Mouse (Mus musculus) layer of hippocampus, adult 8-10 months (tissue): ENCODE results near the gene Siglech. TPM values are rescaled to one million over a fixed set of nuclear protein-coding genes. Genes with fewer than 3 reads are reported as not detected.
"Not testable (repeated sequence)": the region's sequence is repeated elsewhere in the genome, so short reads cannot be mapped to it uniquely, and the experiment has no call there.

ENCODE experiments used
- DNase-seq, 2 experiments: peaks; one replicate each; pipeline ENCODE4 v3.0.0; 2022; ENCODE audit warnings: low spot score in 2 of 2
- total RNA-seq, 4 experiments: library from RNA; stranded (reverse); gene quantifications; 2 replicates each; pipeline ENCODE4 v1.2.4; 2022

The Siglech gene
- 10 to 100 TPM; 10.7 to 66.2 (median 32.2) TPM for total RNA-seq

DNA sequence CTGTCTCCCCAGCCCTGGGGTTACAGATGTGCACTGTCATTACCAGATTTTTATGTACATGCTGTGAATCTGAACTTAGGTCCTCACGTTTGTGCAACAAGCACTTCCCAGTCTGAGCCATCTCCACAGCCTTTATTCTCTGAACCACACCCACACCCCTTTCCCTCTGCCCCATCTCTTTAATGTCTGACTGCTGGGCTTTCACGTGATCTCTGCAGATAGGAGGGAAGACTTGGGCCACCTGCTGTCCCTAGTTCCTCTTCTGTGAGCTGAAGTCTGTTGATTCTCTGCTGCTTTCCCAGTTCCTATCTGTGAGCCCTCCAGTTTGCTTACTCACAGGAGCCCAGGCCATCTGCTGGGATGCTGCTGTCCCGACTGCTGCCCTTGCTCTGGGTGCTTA is at the start of gene Siglech:
Siglech (plus strand) TSS at position 253 of the 400 bp plus-strand sequence.
- no peak for DNase-seq

DNA sequence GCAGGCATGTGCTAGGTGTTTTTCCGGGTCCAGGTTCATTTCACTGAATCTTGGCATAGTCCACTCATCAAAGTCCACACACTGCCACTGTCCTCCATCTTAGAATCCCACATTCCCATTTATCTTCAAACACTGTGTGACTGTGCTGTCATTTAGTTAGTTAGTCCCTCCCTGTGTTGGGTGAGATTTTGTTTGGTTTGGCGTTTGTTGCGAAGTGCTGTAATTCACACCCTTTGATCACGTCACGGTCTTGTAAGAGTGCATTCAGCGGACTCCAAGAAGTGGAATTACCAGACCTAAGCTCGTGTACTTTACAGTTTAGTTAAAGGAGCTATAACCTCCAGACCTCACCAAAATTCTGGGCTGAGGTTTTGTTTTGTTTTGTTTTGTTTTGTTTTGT is 45.3 kb upstream of the Siglech start:
- no peak for DNase-seq

DNA sequence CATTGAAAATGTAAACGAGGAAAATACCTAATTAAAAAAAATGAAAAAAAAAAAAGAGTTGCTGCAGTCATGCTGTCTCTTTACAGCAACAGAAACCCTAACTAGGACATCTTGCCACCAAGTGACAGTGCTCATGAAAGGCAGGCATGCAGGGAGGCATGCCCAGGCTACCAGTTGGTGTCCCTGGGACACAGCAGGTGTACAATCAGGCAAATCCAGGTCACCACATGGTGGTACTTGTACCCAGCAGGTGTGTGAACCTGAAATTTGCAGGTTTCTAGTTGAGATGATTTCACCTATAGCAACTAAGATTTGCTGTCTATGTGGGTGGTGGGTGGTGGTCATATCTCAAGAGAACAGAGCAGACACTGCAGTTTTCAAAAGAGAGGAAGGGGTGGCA is 39.1 kb upstream of the Siglech start:
- DNase-seq: no peak

- no peak for DNase-seq
These were observed 33.5 kb upstream of the Siglech start for GRCm38 (mm10) chr7:55734483-55734882.

DNA sequence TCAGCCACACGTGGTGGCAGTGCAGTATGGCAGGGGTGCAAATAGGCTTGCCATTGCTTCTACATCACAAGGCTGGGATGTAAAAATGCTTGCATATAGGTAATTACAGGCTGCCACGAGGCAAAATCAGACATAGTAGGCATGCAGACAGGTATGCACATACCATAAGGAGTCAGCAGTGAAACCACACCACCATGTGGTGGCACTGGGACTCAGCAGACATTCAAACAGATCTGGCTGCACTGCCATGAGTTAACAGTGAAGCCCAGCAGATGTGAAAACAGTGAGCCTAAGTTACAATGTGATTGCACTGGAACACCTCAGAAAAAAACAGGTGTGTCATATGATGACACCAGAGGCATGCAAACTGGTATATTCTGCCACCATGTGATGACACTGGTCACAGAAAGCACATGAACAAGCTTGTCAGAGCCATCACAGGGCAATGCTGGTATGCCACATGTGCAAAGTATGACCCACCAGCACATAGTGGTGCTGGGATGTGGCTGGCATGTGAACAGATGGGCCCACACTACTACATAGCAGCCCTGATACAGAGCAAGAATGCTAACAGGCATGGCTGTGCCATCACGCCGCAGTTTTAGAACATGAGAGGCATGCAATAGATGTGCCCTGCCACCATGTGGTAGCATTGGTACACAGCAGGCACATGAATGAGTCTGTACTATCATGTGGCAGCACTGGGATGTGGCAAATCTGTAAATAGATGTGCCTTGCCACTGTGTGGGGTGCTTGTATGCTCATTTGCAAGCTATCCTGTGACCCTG is 30.7 kb upstream of the Siglech start:
- DNase-seq: peak; percentile 65 to 78

- DNase-seq: no peak
These were observed 24.2 kb upstream of the Siglech start for GRCm38 (mm10) chr7:55743614-55744267.

DNA sequence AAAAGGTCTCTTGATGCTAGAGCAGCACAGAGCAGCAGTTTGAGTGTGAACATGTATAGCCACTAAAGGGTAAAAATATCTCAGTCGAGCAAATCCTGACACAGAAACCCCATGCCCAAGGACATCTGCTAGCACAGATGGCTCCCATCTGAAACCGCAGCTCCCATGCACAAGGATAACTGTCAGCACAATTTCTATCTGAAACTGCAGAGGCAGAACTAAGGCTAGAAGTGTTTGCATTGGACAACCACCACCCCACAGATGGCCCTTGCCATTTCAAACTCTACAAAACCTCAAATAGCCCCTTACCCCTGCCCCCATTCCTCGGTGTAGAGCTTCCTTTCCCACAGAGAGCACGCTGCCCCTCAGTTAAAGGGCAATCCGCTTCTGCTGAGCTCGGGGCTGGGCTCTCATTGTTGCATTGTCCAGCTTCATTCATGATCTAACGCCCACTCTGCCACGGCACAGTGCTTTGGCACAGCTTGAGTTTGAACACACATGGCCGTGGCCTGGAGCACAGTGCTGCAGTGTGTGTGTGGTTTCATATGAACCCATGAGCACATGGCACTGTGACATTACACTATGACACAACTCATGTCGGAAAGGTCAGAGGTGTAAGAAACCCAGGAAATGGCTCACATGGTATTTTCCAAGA is 23.3 kb upstream of the Siglech start:
- DNase-seq: peak; percentile 81 to 83

DNA sequence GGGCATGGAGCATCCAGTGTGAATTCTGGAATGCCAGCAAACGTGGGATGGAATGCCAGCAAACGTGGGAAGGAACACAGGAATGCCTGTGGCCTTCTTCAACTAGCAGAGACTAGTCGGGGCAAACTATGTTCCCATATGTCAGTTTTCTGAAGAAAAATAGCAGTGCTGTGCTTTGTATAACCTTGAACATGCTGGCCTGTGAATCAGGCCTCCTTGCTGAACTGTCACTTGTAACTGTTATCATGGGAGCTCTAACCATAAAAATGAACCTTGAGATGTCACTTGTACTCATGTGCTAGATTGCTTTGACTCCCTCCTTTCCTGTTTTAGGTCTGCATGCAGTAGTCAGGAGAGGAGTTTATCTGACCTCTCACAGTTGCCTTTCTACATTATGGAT is 17.1 kb upstream of the Siglech start:
- no peak for DNase-seq

- DNase-seq: no peak
These were observed 8.6 kb upstream of the Siglech start for GRCm38 (mm10) chr7:55759346-55759745.

GRCm38 (mm10) chr7:55780011-55780410 is 12.0 kb downstream of the Siglech start:
- DNase-seq: no peak

DNA sequence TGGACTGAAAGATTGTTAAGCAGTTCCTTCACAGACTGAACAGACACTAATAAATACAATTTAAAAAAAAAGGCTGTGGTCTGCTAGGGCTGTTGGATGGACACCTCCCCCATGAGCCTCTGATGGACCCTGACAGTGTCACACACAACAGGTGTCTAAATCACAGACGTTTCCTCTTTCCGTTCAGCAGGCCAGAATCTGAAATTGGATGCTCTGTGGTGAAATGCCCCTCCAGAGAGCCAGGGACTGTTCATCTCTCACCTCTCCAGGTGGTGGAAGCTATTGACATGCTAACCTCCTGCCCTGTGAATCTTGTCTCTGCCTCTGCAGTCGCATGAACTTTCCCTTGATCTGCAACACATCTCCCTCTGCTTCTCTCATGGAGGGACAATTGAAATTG is 14.5 kb downstream of the Siglech start:
- no peak for DNase-seq

GRCm38 (mm10) chr7:55784580-55784979 is 16.6 kb downstream of the Siglech start:
- no peak for DNase-seq

- not testable (repeated sequence) for DNase-seq
These were observed 22.6 kb downstream of the Siglech start for GRCm38 (mm10) chr7:55790586-55790985.

- DNase-seq: peak; percentile 28 to 37
These were observed 24.3 kb downstream of the Siglech start for GRCm38 (mm10) chr7:55792280-55792679.

GRCm38 (mm10) chr7:55793236-55793951 is 25.4 kb downstream of the Siglech start:
- no peak for DNase-seq

GRCm38 (mm10) chr7:55793952-55794603 is 26.1 kb downstream of the Siglech start, which contains the start of gene Tubgcp5:
Gene Tubgcp5, plus strand, starts transcription at chr7:55794154.
- DNase-seq: peak; percentile 97 to 98

GRCm38 (mm10) chr7:55799981-55800380 is 32.0 kb downstream of the Siglech start:
- DNase-seq: no peak

DNA sequence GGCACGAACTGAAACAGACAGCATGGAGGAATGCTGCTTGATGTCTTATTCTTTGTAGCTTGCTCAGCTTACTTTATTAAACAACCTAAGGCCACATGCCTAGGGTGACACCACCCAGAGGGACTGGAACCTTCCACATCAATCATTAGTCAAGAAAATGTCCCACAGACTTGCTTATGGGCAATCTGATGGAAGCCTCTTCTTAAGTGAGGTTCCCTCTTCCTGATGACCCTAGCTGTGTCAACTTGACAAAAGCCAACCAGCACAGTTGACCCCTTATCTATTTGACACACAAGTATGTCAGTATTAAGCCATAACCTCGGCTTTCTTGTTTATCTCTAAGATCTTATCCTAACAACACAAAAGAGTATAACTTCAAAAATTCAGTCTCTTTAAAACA is 42.0 kb downstream of the Siglech start:
- DNase-seq: no peak

GRCm38 (mm10) chr7:55824468-55824867 is 56.5 kb downstream of the Siglech start:
- DNase-seq: no peak

DNA sequence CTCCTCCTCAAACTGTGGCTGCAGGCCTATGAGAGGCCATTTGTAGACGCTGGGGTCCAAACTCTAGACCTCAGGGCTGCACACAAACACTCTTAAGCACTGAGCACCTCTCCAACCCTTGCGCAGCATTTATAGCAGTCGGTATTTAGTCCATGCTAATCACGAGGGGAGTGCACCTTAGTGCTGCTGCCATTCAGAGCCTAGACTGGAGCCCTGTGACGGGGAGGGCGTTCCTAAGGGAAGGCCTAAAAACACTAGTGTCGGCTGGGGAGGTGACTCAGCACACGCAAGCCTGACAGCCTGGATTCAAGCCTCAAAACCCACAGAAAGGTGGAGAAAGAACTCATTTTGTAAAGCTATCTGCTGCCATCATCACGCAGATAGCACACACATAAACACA is 59.6 kb downstream of the Siglech start:
- no peak for DNase-seq
